Mouse (Mus musculus): Measurements from ENCODE around the gene Kcnj1. TPM values are rescaled to one million over a fixed set of nuclear protein-coding genes. Genes with fewer than 3 reads are reported as not detected.

The Kcnj1 gene
- total RNA-seq (2017) = 3.4 and 4.9 TPM in 2 replicates

- ATAC-seq (ENCODE audit: extremely low read depth, insufficient number of reproducible peaks, low FRiP score, poor library complexity, severe bottlenecking) = no peak
Observed at GRCm38 (mm10) chr9:32372202-32372601, at the start of gene Kcnj1. Gene Kcnj1, plus strand, starts transcription at chr9:32372493.

- no peak for ATAC-seq (ENCODE audit: extremely low read depth, insufficient number of reproducible peaks, low FRiP score, poor library complexity, severe bottlenecking)
Observed at GRCm38 (mm10) chr9:32323610-32324009, 48.7 kb upstream of the Kcnj1 start.

GRCm38 (mm10) chr9:32328777-32329176, 43.5 kb upstream of the Kcnj1 start:
- ATAC-seq (ENCODE audit: extremely low read depth, insufficient number of reproducible peaks, low FRiP score, poor library complexity, severe bottlenecking) = no peak

GRCm38 (mm10) chr9:32331162-32331561, 41.1 kb upstream of the Kcnj1 start:
- no peak for ATAC-seq (ENCODE audit: extremely low read depth, insufficient number of reproducible peaks, low FRiP score, poor library complexity, severe bottlenecking)

GRCm38 (mm10) chr9:32335389-32336150, 36.7 kb upstream of the Kcnj1 start:
- no peak for ATAC-seq (ENCODE audit: extremely low read depth, insufficient number of reproducible peaks, low FRiP score, poor library complexity, severe bottlenecking)

GRCm38 (mm10) chr9:32340831-32341230, 31.5 kb upstream of the Kcnj1 start:
- no peak for ATAC-seq (ENCODE audit: extremely low read depth, insufficient number of reproducible peaks, low FRiP score, poor library complexity, severe bottlenecking)

- ATAC-seq (ENCODE audit: extremely low read depth, insufficient number of reproducible peaks, low FRiP score, poor library complexity, severe bottlenecking) = no peak
Observed at GRCm38 (mm10) chr9:32342929-32343328, 29.4 kb upstream of the Kcnj1 start.

- no peak for ATAC-seq (ENCODE audit: extremely low read depth, insufficient number of reproducible peaks, low FRiP score, poor library complexity, severe bottlenecking)
Observed at GRCm38 (mm10) chr9:32344051-32344450, 28.2 kb upstream of the Kcnj1 start, which contains the start of gene Kcnj5. Gene Kcnj5, minus strand, starts transcription at chr9:32344350.

- ATAC-seq (ENCODE audit: extremely low read depth, insufficient number of reproducible peaks, low FRiP score, poor library complexity, severe bottlenecking) = no peak
Observed at GRCm38 (mm10) chr9:32344489-32344888, 27.8 kb upstream of the Kcnj1 start.

GRCm38 (mm10) chr9:32348096-32348495, 24.2 kb upstream of the Kcnj1 start:
- no peak for ATAC-seq (ENCODE audit: extremely low read depth, insufficient number of reproducible peaks, low FRiP score, poor library complexity, severe bottlenecking)

- no peak for ATAC-seq (ENCODE audit: extremely low read depth, insufficient number of reproducible peaks, low FRiP score, poor library complexity, severe bottlenecking)
Observed at GRCm38 (mm10) chr9:32349344-32349743, 22.9 kb upstream of the Kcnj1 start.

GRCm38 (mm10) chr9:32350332-32350731, 22.0 kb upstream of the Kcnj1 start:
- ATAC-seq (ENCODE audit: extremely low read depth, insufficient number of reproducible peaks, low FRiP score, poor library complexity, severe bottlenecking) = peak; percentile 64

GRCm38 (mm10) chr9:32360770-32361169, 11.5 kb upstream of the Kcnj1 start:
- no peak for ATAC-seq (ENCODE audit: extremely low read depth, insufficient number of reproducible peaks, low FRiP score, poor library complexity, severe bottlenecking)

GRCm38 (mm10) chr9:32368812-32369211, 3.5 kb upstream of the Kcnj1 start:
- no peak for ATAC-seq (ENCODE audit: extremely low read depth, insufficient number of reproducible peaks, low FRiP score, poor library complexity, severe bottlenecking)

- ATAC-seq (ENCODE audit: extremely low read depth, insufficient number of reproducible peaks, low FRiP score, poor library complexity, severe bottlenecking) = no peak
Observed at GRCm38 (mm10) chr9:32369388-32369787, 2.9 kb upstream of the Kcnj1 start.

- no peak for ATAC-seq (ENCODE audit: extremely low read depth, insufficient number of reproducible peaks, low FRiP score, poor library complexity, severe bottlenecking)
Observed at GRCm38 (mm10) chr9:32373656-32374055, 1.4 kb downstream of the Kcnj1 start.

GRCm38 (mm10) chr9:32376031-32376430, 3.7 kb downstream of the Kcnj1 start:
- ATAC-seq (ENCODE audit: extremely low read depth, insufficient number of reproducible peaks, low FRiP score, poor library complexity, severe bottlenecking) = no peak

GRCm38 (mm10) chr9:32376863-32377590, 4.7 kb downstream of the Kcnj1 start:
- no peak for ATAC-seq (ENCODE audit: extremely low read depth, insufficient number of reproducible peaks, low FRiP score, poor library complexity, severe bottlenecking)

- ATAC-seq (ENCODE audit: extremely low read depth, insufficient number of reproducible peaks, low FRiP score, poor library complexity, severe bottlenecking) = no peak
Observed at GRCm38 (mm10) chr9:32384906-32385305, 12.6 kb downstream of the Kcnj1 start.

GRCm38 (mm10) chr9:32388120-32388519, 15.8 kb downstream of the Kcnj1 start:
- peak; percentile 62; the same call in 1 of the 2 replicates for ATAC-seq (ENCODE audit: extremely low read depth, insufficient number of reproducible peaks, low FRiP score, poor library complexity, severe bottlenecking)
